Mouse (Mus musculus): ENCODE measurements around the gene Slc1a5. TPM values are rescaled to one million over a fixed set of nuclear protein-coding genes. Genes with fewer than 3 reads are reported as not detected.

Slc1a5 gene
- polyA plus RNA-seq, 1 experiment, result 113 TPM

- Histone ChIP-seq H3K4me2 (ENCODE audit: low read depth) (no peak overlapping the region), H3K36me3 (ENCODE audit: control insufficient read depth, insufficient read depth) (no peaks in the 10 kb centered on the region), H3K79me2 (ENCODE audit: control insufficient read depth, insufficient read depth) (peaks cover 46% of the 10 kb centered on the region), H3K4me3 (no peak overlapping the region), H3K27me3 (ENCODE audit: control insufficient read depth, insufficient read depth, insufficient read length) (no peaks in the 10 kb centered on the region), H3ac (ENCODE audit: control insufficient read depth, insufficient read length) (no peak overlapping the region)
- no peak for TF ChIP-seq REST (IDR thresholded peaks at IDR 0.05; ENCODE audit: insufficient read depth, insufficient read length)
- TF ChIP-seq TCF3 (IDR thresholded peaks at IDR 0.05; ENCODE audit: insufficient read length, low read depth), result no peak
- no peak for TF ChIP-seq POLR2AphosphoS2 (IDR thresholded peaks at IDR 0.05; ENCODE audit: insufficient read length, low read depth)
- no peak for TF ChIP-seq USF1 (IDR thresholded peaks at IDR 0.05; ENCODE audit: low read depth)
- TF ChIP-seq MYOG (IDR thresholded peaks at IDR 0.05; ENCODE audit: control insufficient read depth in 1 of 3, insufficient read depth in 1 of 3, insufficient read length in 2 of 3, low read depth in 2 of 3), result no peak
- TF ChIP-seq TCF12 (IDR thresholded peaks at IDR 0.05; ENCODE audit: insufficient read depth, poor library complexity, severe bottlenecking), result no peak
- TF ChIP-seq POLR2A (IDR thresholded peaks at IDR 0.05; ENCODE audit: insufficient read length, low read depth), result no peak
- no peak for TF ChIP-seq MYOD1 (IDR thresholded peaks at IDR 0.05; ENCODE audit: control insufficient read depth in 1 of 3, insufficient read length in 2 of 3, low read depth in 2 of 3)
- no peak for TF ChIP-seq SRF (IDR thresholded peaks at IDR 0.05; ENCODE audit: control insufficient read depth, insufficient read length, low read depth)
- TF ChIP-seq E2F4 (IDR thresholded peaks at IDR 0.05; ENCODE audit: insufficient read depth), result no peak
- TF ChIP-seq CEBPB (IDR thresholded peaks at IDR 0.05; ENCODE audit: insufficient read depth, poor library complexity, severe bottlenecking), result no peak
- no peak for TF ChIP-seq MAX (IDR thresholded peaks at IDR 0.05; ENCODE audit: low read depth)
Measured at GRCm38 (mm10) chr7:16823734-16824133, 42.6 kb downstream of the Slc1a5 start.

- H3ac ChIP-seq (ENCODE audit: control insufficient read depth, insufficient read length), result no peak overlapping the region
- no peak overlapping the region for H3K4me3 ChIP-seq
- H3K4me2 ChIP-seq (ENCODE audit: low read depth), result no peak overlapping the region
- no peaks in the 10 kb centered on the region for H3K27me3 ChIP-seq (ENCODE audit: control insufficient read depth, insufficient read depth, insufficient read length)
- no peak for TF ChIP-seq MYOD1 (IDR thresholded peaks at IDR 0.05; ENCODE audit: control insufficient read depth in 1 of 3, insufficient read length in 2 of 3, low read depth in 2 of 3)
- no peak for TF ChIP-seq MAX (IDR thresholded peaks at IDR 0.05; ENCODE audit: low read depth)
- TF ChIP-seq CEBPB (IDR thresholded peaks at IDR 0.05; ENCODE audit: insufficient read depth, poor library complexity, severe bottlenecking), result no peak
- peaks cover 3% of the 10 kb centered on the region for H3K36me3 ChIP-seq (ENCODE audit: control insufficient read depth, insufficient read depth)
- peaks cover 25% of the 10 kb centered on the region for H3K79me2 ChIP-seq (ENCODE audit: control insufficient read depth, insufficient read depth)
Measured at GRCm38 (mm10) chr7:16825785-16826184, 44.6 kb downstream of the Slc1a5 start.

GRCm38 (mm10) chr7:16826571-16826970 is 45.4 kb downstream of the Slc1a5 start:
- Histone ChIP-seq H3ac (ENCODE audit: control insufficient read depth, insufficient read length) (no peak overlapping the region), H3K4me3 (no peak overlapping the region), H3K79me2 (ENCODE audit: control insufficient read depth, insufficient read depth) (peaks cover 17% of the 10 kb centered on the region), H3K4me2 (ENCODE audit: low read depth) (no peak overlapping the region), H3K36me3 (ENCODE audit: control insufficient read depth, insufficient read depth) (peaks cover 3% of the 10 kb centered on the region), H3K27me3 (ENCODE audit: control insufficient read depth, insufficient read depth, insufficient read length) (no peaks in the 10 kb centered on the region)
- TF ChIP-seq USF1 (IDR thresholded peaks at IDR 0.05; ENCODE audit: low read depth), result no peak
- TF ChIP-seq SRF (IDR thresholded peaks at IDR 0.05; ENCODE audit: control insufficient read depth, insufficient read length, low read depth), result no peak

- Histone ChIP-seq H3K4me3 (no peak overlapping the region), H3K36me3 (ENCODE audit: control insufficient read depth, insufficient read depth) (peaks cover 6% of the 10 kb centered on the region), H3K79me2 (ENCODE audit: control insufficient read depth, insufficient read depth) (peaks cover 10% of the 10 kb centered on the region), H3ac (ENCODE audit: control insufficient read depth, insufficient read length) (no peak overlapping the region), H3K4me2 (ENCODE audit: low read depth) (no peak overlapping the region), H3K27me3 (ENCODE audit: control insufficient read depth, insufficient read depth, insufficient read length) (no peaks in the 10 kb centered on the region)
- no peak for TF ChIP-seq TCF12 (IDR thresholded peaks at IDR 0.05; ENCODE audit: insufficient read depth, poor library complexity, severe bottlenecking)
- no peak for TF ChIP-seq POLR2AphosphoS2 (IDR thresholded peaks at IDR 0.05; ENCODE audit: insufficient read length, low read depth)
- no peak for TF ChIP-seq MYOG (IDR thresholded peaks at IDR 0.05; ENCODE audit: control insufficient read depth in 1 of 3, insufficient read depth in 1 of 3, insufficient read length in 2 of 3, low read depth in 2 of 3)
- TF ChIP-seq TCF3 (IDR thresholded peaks at IDR 0.05; ENCODE audit: insufficient read length, low read depth), result no peak
- TF ChIP-seq E2F4 (IDR thresholded peaks at IDR 0.05; ENCODE audit: insufficient read depth), result no peak
- no peak for TF ChIP-seq POLR2A (IDR thresholded peaks at IDR 0.05; ENCODE audit: insufficient read length, low read depth)
- no peak for TF ChIP-seq USF1 (IDR thresholded peaks at IDR 0.05; ENCODE audit: low read depth)
- TF ChIP-seq CEBPB (IDR thresholded peaks at IDR 0.05; ENCODE audit: insufficient read depth, poor library complexity, severe bottlenecking), result no peak
Measured at GRCm38 (mm10) chr7:16827274-16827673, 46.1 kb downstream of the Slc1a5 start.

GRCm38 (mm10) chr7:16830449-16830848 is 49.3 kb downstream of the Slc1a5 start:
- no peak overlapping the region for H3K4me3 ChIP-seq
- TF ChIP-seq REST (IDR thresholded peaks at IDR 0.05; ENCODE audit: insufficient read depth, insufficient read length) (no peak), POLR2AphosphoS2 (IDR thresholded peaks at IDR 0.05; ENCODE audit: insufficient read length, low read depth) (no peak), TCF3 (IDR thresholded peaks at IDR 0.05; ENCODE audit: insufficient read length, low read depth) (no peak), TCF12 (IDR thresholded peaks at IDR 0.05; ENCODE audit: insufficient read depth, poor library complexity, severe bottlenecking) (no peak), MYOG (IDR thresholded peaks at IDR 0.05; ENCODE audit: control insufficient read depth in 1 of 3, insufficient read depth in 1 of 3, insufficient read length in 2 of 3, low read depth in 2 of 3) (no peak), E2F4 (IDR thresholded peaks at IDR 0.05; ENCODE audit: insufficient read depth) (no peak), MYOD1 (IDR thresholded peaks at IDR 0.05; ENCODE audit: control insufficient read depth in 1 of 3, insufficient read length in 2 of 3, low read depth in 2 of 3) (no peak)
- no peak overlapping the region for H3K4me2 ChIP-seq (ENCODE audit: low read depth)
- H3K36me3 ChIP-seq (ENCODE audit: control insufficient read depth, insufficient read depth), result peaks cover 14% of the 10 kb centered on the region
- H3ac ChIP-seq (ENCODE audit: control insufficient read depth, insufficient read length), result no peak overlapping the region
- H3K27me3 ChIP-seq (ENCODE audit: control insufficient read depth, insufficient read depth, insufficient read length), result no peaks in the 10 kb centered on the region
- no peaks in the 10 kb centered on the region for H3K79me2 ChIP-seq (ENCODE audit: control insufficient read depth, insufficient read depth)

Data from myocyte (in vitro differentiated cells).